ENCODE assay signal across 9 mouse cellular contexts in genomic region chr16:10347551-10347950, GRCm38 (mm10). TPM values are rescaled to one million over a fixed set of nuclear protein-coding genes. Genes with fewer than 3 reads are reported as not detected.
A peak's percentile ranks its signal among the peaks of the same experiment; 100 is the strongest.
DNase-seq lines count a peak whose midpoint lies in the region; ATAC-seq and TF ChIP-seq lines count a peak whose summit lies in the region.
"Had no signal": no experiment of that assay in that cellular context is flagged by ENCODE, and none has a peak within 500 bp of the region (broad histone marks: within the 10 kb centered on the region; RNA-seq: fewer than 3 reads in every experiment).

No protein-coding gene starts in this region.

- no peak overlapping the region for H3K27ac ChIP-seq in hindbrain, embryonic 14.5 days
- no peak overlapping the region for H3K27ac ChIP-seq in hindbrain, embryonic 12.5 days
- H3K27ac ChIP-seq in lung, postnatal 0 days (ENCODE audit: low read length) = peak overlapping the region; percentile 87

- no peaks in the 10 kb centered on the region for H3K27me3 ChIP-seq in hindbrain, embryonic 14.5 days (ENCODE audit: control insufficient read depth, insufficient read depth, low read length)
- H3K27me3 ChIP-seq in hindbrain, embryonic 12.5 days = no peaks in the 10 kb centered on the region
- peaks cover 42% of the 10 kb centered on the region for H3K27me3 ChIP-seq in E14TG2a.4 (ENCODE audit: insufficient read depth, low read length)
- H3K27me3 ChIP-seq in lung, postnatal 0 days (replicated peaks; ENCODE audit: insufficient read depth, low read length) = no peaks in the 10 kb centered on the region

- WGBS in hindbrain, embryonic 14.5 days = 88% methylated on average over 7 of the region's 7 CpGs
- WGBS in hindbrain, embryonic 12.5 days = 90% methylated on average over 7 of the region's 7 CpGs
- WGBS in lung, postnatal 0 days = 52% methylated on average over 7 of the region's 7 CpGs

- H3K9ac ChIP-seq in hindbrain, embryonic 14.5 days = no peak overlapping the region
- H3K9ac ChIP-seq in hindbrain, embryonic 12.5 days = no peak overlapping the region; the same call in 1 of the 2 replicates
- no peak overlapping the region for H3K9ac ChIP-seq in lung, postnatal 0 days (replicated peaks; ENCODE audit: low read depth)
- H3K9ac ChIP-seq: liver, postnatal 0 days had no signal

- no peak overlapping the region for H3K4me2 ChIP-seq in hindbrain, embryonic 14.5 days (replicated peaks)
- no peak overlapping the region for H3K4me2 ChIP-seq in hindbrain, embryonic 12.5 days (replicated peaks)
- no peak overlapping the region for H3K4me2 ChIP-seq in lung, postnatal 0 days (replicated peaks; ENCODE audit: low read depth, low read length)

- TF ChIP-seq EP300 in lung, postnatal 0 days (IDR thresholded peaks at IDR 0.05) = peak; percentile 41; the same call in 1 of the 2 replicates

- no peaks in the 10 kb centered on the region for H3K36me3 ChIP-seq in hindbrain, embryonic 14.5 days (replicated peaks; ENCODE audit: control insufficient read depth, insufficient read depth)
- H3K36me3 ChIP-seq in hindbrain, embryonic 12.5 days = no peaks in the 10 kb centered on the region
- no peaks in the 10 kb centered on the region for H3K36me3 ChIP-seq in E14TG2a.4 (ENCODE audit: insufficient read depth, low read length)
- H3K36me3 ChIP-seq in lung, postnatal 0 days (ENCODE audit: insufficient read depth, low read length) = no peaks in the 10 kb centered on the region

- H3K4me1 ChIP-seq in hindbrain, embryonic 14.5 days (replicated peaks; ENCODE audit: control insufficient read depth, insufficient read depth, low read length) = no peaks in the 10 kb centered on the region
- H3K4me1 ChIP-seq in hindbrain, embryonic 12.5 days = 0 out of 2 replicates have a peak, but pooled peaks cover 3% of the 10 kb centered on the region
- peaks cover 31% of the 10 kb centered on the region for H3K4me1 ChIP-seq in E14TG2a.4 (replicated peaks; ENCODE audit: low read depth, low read length)
- H3K4me1 ChIP-seq in lung, postnatal 0 days (ENCODE audit: insufficient read depth, low read depth, low read length) = 0 out of 2 replicates have a peak, but pooled peaks cover 4% of the 10 kb centered on the region

- peak; percentile 27; the same call in 1 of the 2 replicates for ATAC-seq in hindbrain, embryonic 14.5 days (ENCODE audit: low FRiP score)
- no peak for ATAC-seq in hindbrain, embryonic 12.5 days (ENCODE audit: low FRiP score)
- ATAC-seq in lung, postnatal 0 days = peak; percentile 34
- no peak for ATAC-seq in activated CD4-positive, CD25-positive, alpha-beta regulatory T cell, adult 4 months
- ATAC-seq: liver, postnatal 0 days had no signal

- H3K4me3 ChIP-seq in hindbrain, embryonic 14.5 days (replicated peaks; ENCODE audit: low read length) = no peak overlapping the region
- H3K4me3 ChIP-seq in hindbrain, embryonic 12.5 days = no peak overlapping the region
- 0 out of 2 replicates have a peak overlapping the region, but pooled peaks have one; percentile 20 for H3K4me3 ChIP-seq in E14TG2a.4 (replicated peaks; ENCODE audit: low read length)
- H3K4me3 ChIP-seq in lung, postnatal 0 days (ENCODE audit: low read depth, low read length) = no peak overlapping the region

- TF ChIP-seq CTCF in E14TG2a.4 (conservative IDR thresholded peaks at IDR 0.05; ENCODE audit: low read length) = no peak
- no peak for TF ChIP-seq CTCF in lung, postnatal 0 days (IDR thresholded peaks at IDR 0.05)

- H3K9me3 ChIP-seq in hindbrain, embryonic 14.5 days (ENCODE audit: control insufficient read depth, low read length) = no peaks in the 10 kb centered on the region
- no peaks in the 10 kb centered on the region for H3K9me3 ChIP-seq in hindbrain, embryonic 12.5 days (replicated peaks)
- H3K9me3 ChIP-seq in E14TG2a.4 (ENCODE audit: low read length) = peaks cover 6% of the 10 kb centered on the region
- H3K9me3 ChIP-seq in lung, postnatal 0 days (ENCODE audit: low read length) = no peaks in the 10 kb centered on the region

- DNase-seq in hindbrain, embryonic 14.5 days (ENCODE audit: low spot score) = no peak
- peak; percentile 15 to 65 for DNase-seq in adrenal gland, postnatal 36 days
- peak; percentile 75 for DNase-seq in lung, postnatal 0 days (ENCODE audit: low spot score)
- no peak for DNase-seq in thymus, postnatal 0 days (ENCODE audit: low spot score)
- DNase-seq: liver, postnatal 0 days had no signal

RNA-seq across cellular contexts. Expression of gene Emp2, which starts 33.8 kb away (rescaled TPM):
- 17.6 and 19.5 TPM in 2 replicates for polyA plus RNA-seq in hindbrain, embryonic 14.5 days (2014; fragmentation: Nextera tagmentation; extraction: Ambion mirVana)
- 5.2 and 5.6 TPM in 2 replicates for polyA plus RNA-seq in hindbrain, embryonic 12.5 days (2016; fragmentation: Nextera tagmentation; extraction: Ambion mirVana)
- 1 to 10 TPM; 6.0 to 7.0 TPM for total RNA-seq in adrenal gland, postnatal 36 days (2021)
- polyA plus RNA-seq in lung, postnatal 0 days (2015; fragmentation: Nextera tagmentation; extraction: Ambion mirVana) = 584 and 640 TPM in 2 replicates
- under 1 TPM in 1 of 2 experiments, not detected in 1; 0.08 TPM for polyA plus RNA-seq in activated CD4-positive, CD25-positive, alpha-beta regulatory T cell, adult 4 months (2017; shearing (Covaris generic))
- 5.1 and 5.3 TPM in 2 replicates for polyA plus RNA-seq in thymus, postnatal 0 days (2015; fragmentation: Nextera tagmentation; extraction: Ambion mirVana)
- total RNA-seq: CH12.LX had no signal

RNA-seq across cellular contexts. Expression of gene Tekt5, which starts 47.7 kb away (rescaled TPM):
- 16.1 and 17.9 TPM in 2 replicates for polyA plus RNA-seq in hindbrain, embryonic 14.5 days (2014; fragmentation: Nextera tagmentation; extraction: Ambion mirVana)
- polyA plus RNA-seq in hindbrain, embryonic 12.5 days (2016; fragmentation: Nextera tagmentation; extraction: Ambion mirVana) = 0.75 and 0.91 TPM in 2 replicates
- total RNA-seq in adrenal gland, postnatal 36 days (2021) = not detected
- polyA plus RNA-seq in lung, postnatal 0 days (2015; fragmentation: Nextera tagmentation; extraction: Ambion mirVana) = 9.9 and 11.7 TPM in 2 replicates
- polyA plus RNA-seq in activated CD4-positive, CD25-positive, alpha-beta regulatory T cell, adult 4 months (2017; shearing (Covaris generic)) = not detected
- 1.3 and 1.6 TPM in 2 replicates for polyA plus RNA-seq in thymus, postnatal 0 days (2015; fragmentation: Nextera tagmentation; extraction: Ambion mirVana)
- total RNA-seq: CH12.LX had no signal
- polyA plus RNA-seq: liver, postnatal 0 days had no signal

Comparison
In these comparisons a context has a peak if more than half of its experiments do, and no peak if none do; other contexts are left out.
1. ATAC-seq: peak in hindbrain, embryonic 14.5 days (single experiment) and lung, postnatal 0 days (single experiment); none in hindbrain, embryonic 12.5 days (single experiment) and activated CD4-positive, CD25-positive, alpha-beta regulatory T cell, adult 4 months (single experiment).
2. DNase-seq: peak in adrenal gland, postnatal 36 days (2 of 2) and lung, postnatal 0 days (single experiment); none in hindbrain, embryonic 14.5 days (single experiment) and thymus, postnatal 0 days (single experiment).
3. RNA of gene Emp2, which starts 33.8 kb away (polyA plus RNA-seq): 584 to 640 TPM in lung, postnatal 0 days; 17.6 to 19.5 TPM in hindbrain, embryonic 14.5 days, 5.1 to 5.3 TPM in thymus, postnatal 0 days, 5.2 to 5.6 TPM in hindbrain, embryonic 12.5 days and 0.08 TPM in activated CD4-positive, CD25-positive, alpha-beta regulatory T cell, adult 4 months; every median in the first group is over 10 times any median in the second.